Mouse (Mus musculus): ENCODE measurements around the gene Rab5c. TPM values are rescaled to one million over a fixed set of nuclear protein-coding genes. Genes with fewer than 3 reads are reported as not detected.

Gene Rab5c
- polyA plus RNA-seq, 2 experiments: 73.2 to 188 TPM

DNA sequence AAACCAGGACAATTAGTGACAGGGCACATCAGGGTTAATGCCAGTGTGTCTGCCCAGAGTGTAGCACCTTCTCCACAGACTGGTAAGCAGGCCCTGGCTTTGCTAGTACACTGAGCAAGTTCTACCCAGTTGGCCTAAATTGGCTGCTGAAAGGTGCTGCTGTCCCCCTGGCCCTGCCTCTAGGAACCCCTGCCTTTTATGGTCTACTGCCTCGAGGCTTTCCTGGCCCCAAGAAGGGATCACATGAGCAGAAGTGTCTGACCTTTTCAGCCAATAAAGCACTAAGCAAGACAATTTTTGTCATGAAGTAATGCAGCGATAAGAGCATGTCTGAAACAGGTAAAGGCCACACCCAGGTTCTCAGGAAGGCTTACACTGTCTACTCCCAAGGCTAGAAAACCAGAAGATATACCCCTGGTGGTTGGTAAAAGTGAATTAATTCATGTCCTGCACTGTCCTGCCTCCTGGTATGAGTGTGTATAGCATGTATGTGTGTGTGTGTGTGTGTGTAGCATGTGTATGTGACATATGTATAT, 15.5 kb downstream of the Rab5c start:
- H3K36me3 ChIP-seq (ENCODE audit: control insufficient read depth, insufficient read depth, low read length): peaks cover 28% of the 10 kb centered on the region
- H3K4me2 ChIP-seq (replicated peaks; ENCODE audit: low read depth, low read length, severe bottlenecking): no peak overlapping the region
- WGBS: 58% methylated on average over 2 of the region's 2 CpGs
- DNase-seq (ENCODE audit: low spot score) (no peak), ATAC-seq (ENCODE audit: low FRiP score, low read depth) (no peak)
- H3K4me3 ChIP-seq (replicated peaks; ENCODE audit: low read length): no peak overlapping the region
- H3K27me3 ChIP-seq (ENCODE audit: control insufficient read depth, insufficient read depth, low read length): no peaks in the 10 kb centered on the region
- no peak for TF ChIP-seq POLR2A (IDR thresholded peaks at IDR 0.05; ENCODE audit: borderline replicate concordance, extremely low read depth, insufficient read depth, insufficient read length)
- H3K9me3 ChIP-seq (ENCODE audit: control insufficient read depth, low read length): no peaks in the 10 kb centered on the region
- H3K27ac ChIP-seq (replicated peaks; ENCODE audit: low read depth, low read length): no peak overlapping the region
- H3K4me1 ChIP-seq (ENCODE audit: control insufficient read depth, insufficient read depth, low read length): peaks cover 3% of the 10 kb centered on the region; the same call in 1 of the 2 replicates
- H3K9ac ChIP-seq (ENCODE audit: low read depth, low read length, severe bottlenecking): no peak overlapping the region

DNA sequence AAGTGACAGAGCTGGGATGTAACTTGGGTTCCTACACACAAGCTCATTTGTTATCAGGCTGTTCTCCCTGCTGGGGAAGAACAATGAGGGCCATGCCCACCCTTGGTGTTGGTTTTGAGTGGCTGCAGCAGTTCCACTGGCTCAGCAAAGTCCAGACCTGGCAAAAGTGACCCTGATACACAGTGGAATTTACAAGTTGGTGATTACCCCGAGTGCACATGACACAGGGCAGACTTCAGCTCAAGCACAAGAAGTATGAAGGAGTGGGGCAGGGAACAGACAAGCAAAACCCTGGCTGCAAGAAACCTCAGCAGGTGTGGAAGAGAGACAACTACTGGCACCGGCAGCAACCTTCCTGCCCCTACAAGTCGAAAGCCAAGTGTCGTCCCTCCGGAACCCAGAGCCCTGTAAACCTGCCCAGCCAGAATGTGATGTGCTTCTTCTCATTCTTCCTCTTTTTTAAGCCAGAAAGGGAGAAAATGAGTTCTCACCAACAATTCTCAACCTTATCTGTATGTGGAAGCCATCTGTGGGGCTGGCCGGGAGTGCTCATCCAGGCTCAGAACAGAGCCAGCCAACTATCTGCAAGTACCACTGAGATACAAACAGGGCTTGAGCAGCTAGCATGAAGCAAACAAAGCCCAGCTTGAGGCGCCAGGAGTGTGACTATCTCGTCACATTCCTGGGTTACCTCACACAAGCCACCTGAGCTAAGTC, 16.1 kb downstream of the Rab5c start:
- Histone ChIP-seq H3K27me3 (ENCODE audit: control insufficient read depth, insufficient read depth, low read length) (no peaks in the 10 kb centered on the region), H3K9ac (ENCODE audit: low read depth, low read length, severe bottlenecking) (no peak overlapping the region), H3K4me2 (replicated peaks; ENCODE audit: low read depth, low read length, severe bottlenecking) (no peak overlapping the region), H3K9me3 (ENCODE audit: control insufficient read depth, low read length) (no peaks in the 10 kb centered on the region), H3K36me3 (ENCODE audit: control insufficient read depth, insufficient read depth, low read length) (peaks cover 34% of the 10 kb centered on the region), H3K4me3 (replicated peaks; ENCODE audit: low read length) (no peak overlapping the region), H3K27ac (replicated peaks; ENCODE audit: low read depth, low read length) (0 out of 2 replicates have a peak overlapping the region, but pooled peaks have one; percentile 33), H3K4me1 (ENCODE audit: control insufficient read depth, insufficient read depth, low read length) (peaks cover 3% of the 10 kb centered on the region; the same call in 1 of the 2 replicates)
- no peak for DNase-seq (ENCODE audit: low spot score)
- WGBS: 72% methylated on average over 8 of the region's 8 CpGs
- no peak for TF ChIP-seq POLR2A (IDR thresholded peaks at IDR 0.05; ENCODE audit: borderline replicate concordance, extremely low read depth, insufficient read depth, insufficient read length)
- ATAC-seq (ENCODE audit: low FRiP score, low read depth): no peak

DNA sequence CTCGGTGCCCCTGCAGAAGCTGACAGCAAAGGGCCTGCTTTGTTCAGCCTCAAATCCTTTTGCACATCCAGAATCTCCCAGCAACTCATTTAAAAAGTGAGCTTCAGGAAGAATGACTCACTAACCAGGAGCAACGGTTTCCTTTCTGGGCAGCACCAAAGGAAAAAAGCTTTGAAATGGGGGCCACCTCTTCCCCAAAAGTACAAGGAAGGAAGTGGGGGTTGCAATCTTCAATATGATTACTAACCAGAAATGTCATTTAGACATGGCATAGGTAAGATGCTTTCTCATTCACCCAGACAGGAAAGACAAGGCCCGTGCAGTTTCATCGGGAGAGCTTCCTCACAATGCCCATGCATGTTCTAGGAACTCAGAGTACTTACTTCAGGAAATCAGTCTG, 16.8 kb downstream of the Rab5c start:
- no peak for TF ChIP-seq POLR2A (IDR thresholded peaks at IDR 0.05; ENCODE audit: borderline replicate concordance, extremely low read depth, insufficient read depth, insufficient read length)
- peaks cover 3% of the 10 kb centered on the region; the same call in 1 of the 2 replicates for H3K4me1 ChIP-seq (ENCODE audit: control insufficient read depth, insufficient read depth, low read length)
- no peak overlapping the region for H3K27ac ChIP-seq (replicated peaks; ENCODE audit: low read depth, low read length)
- 74% methylated on average over 4 of the region's 4 CpGs for WGBS
- H3K4me2 ChIP-seq (replicated peaks; ENCODE audit: low read depth, low read length, severe bottlenecking): no peak overlapping the region
- peaks cover 41% of the 10 kb centered on the region for H3K36me3 ChIP-seq (ENCODE audit: control insufficient read depth, insufficient read depth, low read length)
- no peak for ATAC-seq (ENCODE audit: low FRiP score, low read depth)
- DNase-seq (ENCODE audit: low spot score): no peak
- no peaks in the 10 kb centered on the region for H3K27me3 ChIP-seq (ENCODE audit: control insufficient read depth, insufficient read depth, low read length)
- H3K9ac ChIP-seq (ENCODE audit: low read depth, low read length, severe bottlenecking): no peak overlapping the region
- H3K4me3 ChIP-seq (replicated peaks; ENCODE audit: low read length): no peak overlapping the region
- no peaks in the 10 kb centered on the region for H3K9me3 ChIP-seq (ENCODE audit: control insufficient read depth, low read length)

DNA sequence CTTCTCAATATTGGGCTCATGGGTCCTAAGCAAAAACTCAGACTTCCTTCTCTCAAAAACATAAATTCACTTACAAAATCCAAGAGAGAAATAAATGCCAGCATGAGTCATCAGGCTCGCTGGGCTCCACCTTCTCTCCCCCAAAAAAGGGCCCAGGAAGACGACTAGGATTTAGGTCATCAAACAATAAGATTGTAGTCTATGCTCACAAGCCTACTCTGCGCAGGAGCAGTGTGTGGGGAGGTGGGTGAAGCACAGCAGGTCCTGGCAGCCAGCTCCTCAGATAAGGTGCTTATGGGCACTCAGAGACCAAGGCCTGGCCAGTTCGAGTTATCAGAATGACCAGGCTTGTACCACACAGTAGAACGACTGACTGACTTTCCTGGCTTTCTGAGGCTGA, 17.7 kb downstream of the Rab5c start:
- TF ChIP-seq POLR2A (IDR thresholded peaks at IDR 0.05; ENCODE audit: borderline replicate concordance, extremely low read depth, insufficient read depth, insufficient read length): no peak
- DNase-seq (ENCODE audit: low spot score) (no peak), ATAC-seq (ENCODE audit: low FRiP score, low read depth) (no peak)
- Histone ChIP-seq H3K27me3 (ENCODE audit: control insufficient read depth, insufficient read depth, low read length) (no peaks in the 10 kb centered on the region), H3K27ac (replicated peaks; ENCODE audit: low read depth, low read length) (no peak overlapping the region), H3K9me3 (ENCODE audit: control insufficient read depth, low read length) (no peaks in the 10 kb centered on the region), H3K4me3 (replicated peaks; ENCODE audit: low read length) (no peak overlapping the region), H3K9ac (ENCODE audit: low read depth, low read length, severe bottlenecking) (no peak overlapping the region), H3K4me2 (replicated peaks; ENCODE audit: low read depth, low read length, severe bottlenecking) (no peak overlapping the region), H3K36me3 (ENCODE audit: control insufficient read depth, insufficient read depth, low read length) (peaks cover 50% of the 10 kb centered on the region), H3K4me1 (ENCODE audit: control insufficient read depth, insufficient read depth, low read length) (peaks cover 3% of the 10 kb centered on the region; the same call in 1 of the 2 replicates)
- WGBS: 65% methylated on average over 5 of the region's 5 CpGs

GRCm38 (mm10) chr11:100719893-100720292, 18.1 kb downstream of the Rab5c start:
- H3K36me3 ChIP-seq (ENCODE audit: control insufficient read depth, insufficient read depth, low read length): peaks cover 53% of the 10 kb centered on the region
- WGBS: 80% methylated on average over 11 of the region's 11 CpGs
- ATAC-seq (ENCODE audit: low FRiP score, low read depth): no peak

More at GRCm38 (mm10) chr11:100719893-100720292, 18.1 kb downstream of the Rab5c start:
- no peak overlapping the region for H3K9ac ChIP-seq (ENCODE audit: low read depth, low read length, severe bottlenecking)
- no peak overlapping the region for H3K4me2 ChIP-seq (replicated peaks; ENCODE audit: low read depth, low read length, severe bottlenecking)
- no peaks in the 10 kb centered on the region for H3K27me3 ChIP-seq (ENCODE audit: control insufficient read depth, insufficient read depth, low read length)
- peaks cover 3% of the 10 kb centered on the region; the same call in 1 of the 2 replicates for H3K4me1 ChIP-seq (ENCODE audit: control insufficient read depth, insufficient read depth, low read length)
- no peak overlapping the region for H3K27ac ChIP-seq (replicated peaks; ENCODE audit: low read depth, low read length)
- DNase-seq (ENCODE audit: low spot score): no peak
- TF ChIP-seq POLR2A (IDR thresholded peaks at IDR 0.05; ENCODE audit: borderline replicate concordance, extremely low read depth, insufficient read depth, insufficient read length): no peak
- H3K9me3 ChIP-seq (ENCODE audit: control insufficient read depth, low read length): no peaks in the 10 kb centered on the region
- no peak overlapping the region for H3K4me3 ChIP-seq (replicated peaks; ENCODE audit: low read length)
